Mouse (Mus musculus): Measurements from ENCODE around the gene Paox. TPM values are rescaled to one million over a fixed set of nuclear protein-coding genes. Genes with fewer than 3 reads are reported as not detected.

Gene Paox
- total RNA-seq, 2 experiments from 2014 or later, result 4.6 to 6.5 TPM

DNA sequence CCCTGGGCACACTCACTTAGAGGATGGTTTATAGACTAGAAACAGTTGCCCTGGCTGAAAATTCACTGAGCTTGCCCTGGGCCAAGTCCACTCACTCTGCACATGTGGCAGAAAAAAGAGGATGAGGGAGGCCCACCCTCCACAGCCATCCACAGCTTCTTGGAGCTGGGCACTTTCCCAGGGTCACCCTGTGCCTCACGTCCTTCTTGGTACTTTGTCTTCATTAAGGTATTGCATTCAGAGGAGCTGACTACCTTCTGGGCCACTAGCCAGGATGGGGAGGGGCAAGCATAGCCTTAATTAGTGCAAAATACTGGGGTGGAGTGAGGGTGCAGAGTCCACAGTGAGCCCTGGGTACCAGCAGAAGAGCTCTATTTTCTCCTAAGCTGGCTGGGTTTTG is 20.0 kb upstream of the Paox start:
- DNase-seq (ENCODE audit: low spot score in 2 of 2), result no peak
- no peak for TF ChIP-seq CTCF (conservative IDR thresholded peaks at IDR 0.05)
- Histone ChIP-seq H3K4me3 (no peak overlapping the region), H3K27ac (no peak overlapping the region)

DNA sequence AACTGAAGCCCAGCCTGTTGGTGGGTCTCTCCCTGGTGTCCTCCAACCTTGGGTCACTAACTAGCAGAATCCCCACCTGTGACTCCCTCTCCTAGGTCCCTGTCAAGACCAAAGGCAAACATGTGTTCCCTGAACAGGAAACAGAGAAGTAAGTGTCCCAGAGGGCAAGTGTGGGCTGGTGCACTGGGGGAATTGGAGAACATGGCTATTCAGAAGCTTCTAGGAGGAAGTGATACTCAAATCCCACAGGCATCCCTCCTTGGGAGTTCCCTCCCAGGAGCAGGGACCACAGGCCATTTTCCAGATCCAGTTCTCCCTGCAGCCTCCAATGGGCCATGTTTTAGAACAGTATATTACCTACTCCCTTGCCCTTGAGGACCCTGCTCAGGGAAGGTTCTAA is 19.5 kb upstream of the Paox start:
- no peak overlapping the region for H3K4me3 ChIP-seq
- no peak overlapping the region for H3K27ac ChIP-seq
- TF ChIP-seq CTCF (conservative IDR thresholded peaks at IDR 0.05), result no peak
- no peak for DNase-seq (ENCODE audit: low spot score in 2 of 2)

DNA sequence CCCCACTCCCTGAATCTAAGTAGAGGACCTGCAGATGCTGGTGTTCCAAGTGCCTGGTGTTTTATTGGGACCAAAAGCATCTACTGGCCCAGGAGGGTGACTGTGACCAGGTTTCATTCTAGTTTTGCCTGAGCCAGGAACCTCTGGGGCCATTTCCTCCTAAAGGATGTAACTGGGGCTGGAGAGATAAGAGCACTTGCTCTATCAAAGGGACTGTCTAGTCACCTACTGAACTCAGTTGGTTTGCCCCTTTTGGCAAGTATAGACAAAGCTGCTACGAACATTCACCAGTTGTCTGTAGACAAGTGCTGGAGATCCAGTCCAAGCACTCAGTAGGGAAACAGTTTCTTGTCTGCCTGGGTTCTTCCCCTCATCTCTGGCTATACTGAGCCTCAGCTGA is 17.1 kb upstream of the Paox start:
- no peak overlapping the region for H3K27ac ChIP-seq
- DNase-seq (ENCODE audit: low spot score in 2 of 2), result no peak
- no peak for TF ChIP-seq CTCF (conservative IDR thresholded peaks at IDR 0.05)
- H3K4me3 ChIP-seq, result no peak overlapping the region

DNA sequence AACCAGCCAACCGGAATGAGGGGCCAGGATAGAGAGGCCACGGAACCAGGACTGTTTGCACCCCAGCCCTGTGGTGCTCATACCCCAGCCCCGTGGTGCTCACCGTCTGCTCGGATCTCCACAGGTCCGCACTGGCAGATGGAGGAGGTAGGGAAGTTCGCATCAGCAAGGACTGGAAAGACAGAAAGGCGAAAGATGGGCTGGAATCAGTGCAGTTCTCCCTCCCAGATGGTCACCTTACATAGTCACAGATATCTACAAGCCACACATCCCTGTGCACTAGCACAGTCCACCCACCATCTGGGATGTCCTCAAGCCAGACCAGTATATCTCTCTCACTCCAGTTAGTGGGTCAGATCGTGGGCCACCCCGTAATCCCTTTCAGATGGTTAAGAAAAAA is 14.1 kb upstream of the Paox start:
- Histone ChIP-seq H3K4me3 (peak overlapping the region; percentile 58), H3K27ac (peak overlapping the region; percentile 88)
- TF ChIP-seq CTCF (conservative IDR thresholded peaks at IDR 0.05), result no peak
- DNase-seq (ENCODE audit: low spot score in 2 of 2), result no peak

GRCm38 (mm10) chr7:140101993-140102860 is 13.4 kb upstream of the Paox start, which contains the start of gene Fuom:
Gene Fuom, minus strand, starts transcription at chr7:140102441.
- peak within 1 kb of the TSS; percentile 88 for H3K27ac ChIP-seq
- TF ChIP-seq CTCF (conservative IDR thresholded peaks at IDR 0.05), result no peak
- H3K4me3 ChIP-seq, result peak within 1 kb of the TSS; percentile 58

DNA sequence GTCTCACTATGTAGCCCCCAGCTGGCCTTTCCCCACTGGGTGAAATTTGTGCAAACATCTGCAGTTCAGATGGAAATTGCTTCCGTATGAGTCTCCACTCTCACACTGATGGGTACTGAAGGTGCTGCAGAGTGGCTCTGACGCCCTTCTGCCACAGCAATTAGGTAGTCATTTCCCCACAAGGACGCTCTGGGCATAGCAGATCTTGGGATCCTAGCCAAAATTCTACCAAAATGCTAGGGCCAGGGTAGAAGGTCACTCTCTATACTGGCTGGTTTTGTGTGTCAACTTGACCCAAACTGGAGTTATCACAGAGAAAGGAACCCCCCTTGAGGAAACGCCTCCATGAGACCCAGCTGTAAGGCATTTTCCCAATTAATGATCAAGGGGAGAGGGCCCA is 11.6 kb upstream of the Paox start:
- DNase-seq (ENCODE audit: low spot score in 2 of 2), result no peak
- Histone ChIP-seq H3K4me3 (no peak overlapping the region), H3K27ac (no peak overlapping the region)
- TF ChIP-seq CTCF (conservative IDR thresholded peaks at IDR 0.05), result no peak

More at GRCm38 (mm10) chr7:140101993-140102860, 13.4 kb upstream of the Paox start, which contains the start of gene Fuom:
- DNase-seq (ENCODE audit: low spot score in 2 of 2), result peak; percentile 82 to 88

GRCm38 (mm10) chr7:140111943-140112342 is 3.7 kb upstream of the Paox start:
- no peak for TF ChIP-seq CTCF (conservative IDR thresholded peaks at IDR 0.05)
- no peak for DNase-seq (ENCODE audit: low spot score in 2 of 2)
- H3K4me3 ChIP-seq, result no peak overlapping the region
- no peak overlapping the region for H3K27ac ChIP-seq

GRCm38 (mm10) chr7:140116329-140117054 is 893 bp downstream of the Paox start, which contains the start of gene Echs1:
Gene Echs1, minus strand, starts transcription at chr7:140116476.
- Histone ChIP-seq H3K27ac (peak within 1 kb of the TSS; percentile 96), H3K4me3 (peak within 1 kb of the TSS; percentile 96)
- DNase-seq (ENCODE audit: low spot score in 2 of 2), result peak; percentile 87 to 89
- TF ChIP-seq CTCF (conservative IDR thresholded peaks at IDR 0.05), result no peak

DNA sequence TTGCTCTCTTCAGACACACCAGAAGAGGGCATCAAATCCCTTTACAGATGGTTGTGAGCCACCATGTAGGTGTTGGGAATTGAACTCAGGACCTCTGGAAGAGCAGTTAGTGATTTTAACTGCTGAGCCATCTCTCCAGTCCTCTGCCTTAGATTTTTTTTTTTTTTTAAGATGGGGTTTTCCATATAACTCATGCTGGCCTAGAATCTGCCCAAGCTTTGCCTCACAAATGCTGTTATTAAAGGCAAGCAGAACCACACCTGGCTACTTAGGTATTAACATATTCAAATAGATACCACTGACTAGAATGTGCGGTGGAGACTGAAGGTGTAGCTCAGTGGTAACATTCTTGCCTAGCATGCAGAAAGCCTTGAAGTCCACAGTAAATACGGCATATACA is 4.9 kb downstream of the Paox start:
- no peak overlapping the region for H3K4me3 ChIP-seq
- TF ChIP-seq CTCF (conservative IDR thresholded peaks at IDR 0.05), result no peak
- no peak for DNase-seq (ENCODE audit: low spot score in 2 of 2)

DNA sequence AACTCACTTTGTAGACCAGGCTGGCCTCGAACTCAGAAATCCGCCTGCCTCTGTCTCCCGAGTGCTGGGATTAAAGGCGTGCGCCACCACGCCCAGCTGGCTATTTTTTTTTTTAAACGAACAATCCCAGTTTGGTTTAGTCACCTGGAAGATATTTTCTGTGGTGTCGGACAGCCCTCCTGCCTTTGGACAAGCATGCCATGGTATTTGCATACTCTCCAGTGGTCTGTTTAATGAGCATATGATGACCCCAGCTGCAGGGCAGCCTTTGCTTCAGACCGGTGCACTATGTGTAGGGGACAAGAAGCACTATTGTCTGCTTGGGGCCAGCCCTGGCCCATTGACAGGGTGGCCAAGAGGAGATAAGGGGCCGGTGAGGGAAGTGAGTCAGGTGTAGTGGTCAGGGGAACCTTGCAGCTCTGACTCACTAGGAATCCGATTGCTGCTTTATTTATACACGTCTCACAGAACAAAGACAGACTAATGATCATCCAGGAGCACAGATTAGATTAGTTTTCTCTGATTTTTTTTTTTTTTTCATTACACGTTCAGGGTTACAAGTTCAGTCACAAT is 5.8 kb downstream of the Paox start:
- Histone ChIP-seq H3K4me3 (no peak overlapping the region), H3K27ac (no peak overlapping the region)
- DNase-seq (ENCODE audit: low spot score in 2 of 2), result no peak
- no peak for TF ChIP-seq CTCF (conservative IDR thresholded peaks at IDR 0.05)

More for the DNA sequence above, 4.9 kb downstream of the Paox start:
- H3K27ac ChIP-seq, result no peak overlapping the region

- no peak for TF ChIP-seq CTCF (conservative IDR thresholded peaks at IDR 0.05)
- H3K4me3 ChIP-seq, result no peak overlapping the region
- DNase-seq (ENCODE audit: low spot score in 2 of 2), result no peak
- H3K27ac ChIP-seq, result no peak overlapping the region
Observed at GRCm38 (mm10) chr7:140122765-140123164, 7.2 kb downstream of the Paox start.

DNA sequence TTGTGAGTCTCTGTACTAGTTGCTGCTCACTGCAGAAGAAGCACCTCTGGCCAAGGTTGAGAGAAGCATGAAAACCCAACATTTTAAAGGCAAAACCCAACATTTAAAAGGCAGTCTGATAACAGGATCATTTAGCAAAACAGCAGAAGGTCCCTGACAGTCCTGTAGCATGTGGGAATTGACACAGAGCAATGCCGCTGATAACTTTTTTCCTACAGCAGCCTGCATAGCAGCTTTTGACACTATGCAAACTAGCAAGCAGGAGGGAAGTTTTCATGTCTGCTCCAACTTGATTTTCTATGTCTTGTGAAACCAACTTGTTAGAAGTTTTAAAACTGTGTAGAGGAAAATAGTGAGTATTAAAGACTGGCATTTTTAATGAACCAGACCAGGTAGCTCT is 8.8 kb downstream of the Paox start:
- TF ChIP-seq CTCF (conservative IDR thresholded peaks at IDR 0.05), result no peak
- no peak for DNase-seq (ENCODE audit: low spot score in 2 of 2)

More for the DNA sequence above, 8.8 kb downstream of the Paox start:
- Histone ChIP-seq H3K4me3 (no peak overlapping the region), H3K27ac (no peak overlapping the region)
